Mouse (Mus musculus) stomach, embryonic 14.5 days (tissue): ENCODE data around the gene Sdc3. TPM values are rescaled to one million over a fixed set of nuclear protein-coding genes. Genes with fewer than 3 reads are reported as not detected.

ENCODE experiments used
- polyA plus RNA-seq: library from polyadenylated mRNA; unstranded; fragments of >200 nt; fragmentation: Nextera tagmentation; extraction: Ambion mirVana; gene quantifications from 2 replicates; pipeline ENCODE4 v1.2.1, GENCODE M21; 2014

Gene Sdc3
- polyA plus RNA-seq, 1 experiment from 2014 or later: 20.9 TPM

Other genes with a start within 250 kb of the Sdc3 start
- gene Nkain1, start 218.4 kb upstream of the Sdc3 start, polyA plus RNA-seq: 1.8 and 2.6 TPM in 2 replicates
- gene Pum1, start 129.2 kb upstream of the Sdc3 start, polyA plus RNA-seq: 106 and 110 TPM in 2 replicates
- gene Laptm5, start 120.6 kb downstream of the Sdc3 start, polyA plus RNA-seq: 49.4 and 50.9 TPM in 2 replicates
- 0.12 and 0.21 TPM in 2 replicates for gene Matn1, start 151.8 kb downstream of the Sdc3 start, polyA plus RNA-seq